Mouse (Mus musculus) liver, embryonic 14.5 days (tissue): ENCODE data around the gene Numbl. TPM values are rescaled to one million over a fixed set of nuclear protein-coding genes. Genes with fewer than 3 reads are reported as not detected.

Source experiments
- ATAC-seq: fragments of 200-750 bp; cut with Nextera tagmentation; 2 replicates; pipeline ENCODE4 v1.8.0; 2017; ENCODE audit warnings: moderate number of reproducible peaks, mild to moderate bottlenecking, moderate library complexity; ENCODE audit not compliant: insufficient read depth
- DNase-seq, 3 experiments: peaks; one replicate each; pipeline ENCODE4 v3.0.0-alpha.2; 2012 to 2013; ENCODE audit warnings: low read depth in 3 of 3, low spot score in 3 of 3
- H3K27ac ChIP-seq: fragments of 300-500 bp; sonication (generic); 2 replicates; pipeline ENCODE4 v1.5.1; 2014; ENCODE audit warnings: moderate library complexity, mild to moderate bottlenecking, control low read depth, inconsistent platforms
- H3K27me3 ChIP-seq: fragments of 300-500 bp; sonication (generic); 2 replicates; pipeline ENCODE4 v1.6.1; 2014; ENCODE audit warnings: mild to moderate bottlenecking, low read length, moderate library complexity; ENCODE audit not compliant: control insufficient read depth, insufficient read depth
- H3K36me3 ChIP-seq: fragments of 300-500 bp; sonication (generic); replicated peaks from 2 replicates; pipeline ENCODE4 v1.6.1; 2014; ENCODE audit warnings: low read depth; ENCODE audit not compliant: control insufficient read depth, insufficient read depth
- H3K4me1 ChIP-seq, 2 experiments: fragments of 200-500 bp in 1 of 2; fragments of 300-500 bp in 1 of 2; sonication (generic) in 1 of 2; replicated peaks; 2 replicates each; pipeline ENCODE4 v1.6.1; 2012 to 2014; ENCODE audit warnings: antibody characterized with exemption in 1 of 2, inconsistent platforms in 1 of 2, low read length in 1 of 2; ENCODE audit not compliant: control insufficient read depth in 2 of 2, insufficient read depth in 2 of 2
- H3K4me2 ChIP-seq: fragments of 300-500 bp; sonication (generic); 2 replicates; pipeline ENCODE4 v1.6.1; 2014; ENCODE audit warnings: low read depth, mild to moderate bottlenecking, control low read depth, moderate library complexity
- H3K4me3 ChIP-seq, 2 experiments: fragments of 200-500 bp in 1 of 2; fragments of 300-500 bp in 1 of 2; sonication (generic) in 1 of 2; 2 replicates each; pipeline ENCODE4 v1.5.1; 2012 to 2014; ENCODE audit warnings: low read depth in 2 of 2, low read length in 2 of 2, mild to moderate bottlenecking in 2 of 2, control low read depth in 1 of 2, inconsistent platforms in 1 of 2, moderate library complexity in 1 of 2; ENCODE audit not compliant: insufficient read depth in 1 of 2
- H3K9ac ChIP-seq: fragments of 300-500 bp; sonication (generic); replicated peaks from 2 replicates; pipeline ENCODE4 v1.6.1; 2014; ENCODE audit warnings: mild to moderate bottlenecking, control low read depth, moderate library complexity
- H3K9me3 ChIP-seq: fragments of 300-500 bp; sonication (generic); 2 replicates; pipeline ENCODE4 v1.6.1; 2016; ENCODE audit warnings: low read length, mixed read lengths; ENCODE audit not compliant: control insufficient read depth
- CTCF ChIP-seq: IDR thresholded peaks from 2 replicates; pipeline ENCODE4 v1.5.1; 2016; ENCODE audit warnings: antibody characterized with exemption, low read depth, control low read depth
- EP300 ChIP-seq: IDR thresholded peaks from 2 replicates; pipeline ENCODE4 v1.6.1; 2016; ENCODE audit warnings: antibody characterized with exemption, low read depth
- WGBS: fragments of 180-500 bp; shearing (Covaris S2); extraction: QIAGEN DNeasy Blood & Tissue Kit; methylation state at CpG from one replicate; pipeline ENCODE4 v1.1.7; 2014; ENCODE audit not compliant: insufficient replicate concordance; 5-methylcytosine and 5-hydroxymethylcytosine counted together
- polyA plus RNA-seq, 2 experiments: library from polyadenylated mRNA; depleted of rRNA in 1 of 2; stranded (reverse) in 1 of 2; unstranded in 1 of 2; fragments of >200 nt; fragmentation: Nextera tagmentation in 1 of 2; extraction: Ambion mirVana in 1 of 2; gene quantifications; 2 replicates each; pipeline versions ENCODE4 v1.2.1 to v1.2.3; 2012 to 2014

The Numbl gene
- polyA plus RNA-seq, 2 experiments = 0.72 to 1.9 TPM

GRCm38 (mm10) chr7:27305091-27305730, 47.0 kb downstream of the Numbl start:
- no peaks in the 10 kb centered on the region for H3K9me3 ChIP-seq
- H3K4me2 ChIP-seq = no peak overlapping the region
- no peak for DNase-seq
- 69% methylated on average over 17 of the region's 17 CpGs for WGBS
- no peaks in the 10 kb centered on the region for H3K36me3 ChIP-seq
- no peak overlapping the region for H3K9ac ChIP-seq
- no peak overlapping the region for H3K27ac ChIP-seq
- TF ChIP-seq CTCF = no peak
- TF ChIP-seq EP300 = no peak
- no peaks in the 10 kb centered on the region for H3K4me1 ChIP-seq
- peaks cover 10% of the 10 kb centered on the region for H3K27me3 ChIP-seq
- no peak for ATAC-seq
- no peak overlapping the region for H3K4me3 ChIP-seq

GRCm38 (mm10) chr7:27306161-27307160, 48.2 kb downstream of the Numbl start:
- no peaks in the 10 kb centered on the region for H3K9me3 ChIP-seq
- ATAC-seq = no peak
- H3K4me2 ChIP-seq = no peak overlapping the region
- H3K36me3 ChIP-seq = no peaks in the 10 kb centered on the region
- no peaks in the 10 kb centered on the region for H3K4me1 ChIP-seq
- no peak overlapping the region for H3K9ac ChIP-seq
- 55% methylated on average over 24 of the region's 24 CpGs for WGBS
- no peak for TF ChIP-seq EP300
- peak; percentile 87 for TF ChIP-seq CTCF
- H3K27ac ChIP-seq = no peak overlapping the region
- peaks cover 15% of the 10 kb centered on the region for H3K27me3 ChIP-seq
- no peak for DNase-seq
- H3K4me3 ChIP-seq = no peak overlapping the region

GRCm38 (mm10) chr7:27307551-27307950, 49.3 kb downstream of the Numbl start:
- Histone ChIP-seq H3K9me3 (no peaks in the 10 kb centered on the region), H3K9ac (no peak overlapping the region), H3K4me2 (no peak overlapping the region), H3K27ac (no peak overlapping the region), H3K36me3 (no peaks in the 10 kb centered on the region), H3K4me1 (no peaks in the 10 kb centered on the region), H3K27me3 (peaks cover 15% of the 10 kb centered on the region), H3K4me3 (no peak overlapping the region)
- TF ChIP-seq CTCF = peak; percentile 40
- no peak for TF ChIP-seq EP300
- DNase-seq (no peak), ATAC-seq (no peak)
- WGBS = 44% methylated on average over 9 of the region's 9 CpGs

GRCm38 (mm10) chr7:27308821-27309549, 50.8 kb downstream of the Numbl start:
- 7% methylated on average over 28 of the region's 28 CpGs for WGBS
- H3K9ac ChIP-seq = no peak overlapping the region
- no peak overlapping the region; the same call in 1 of the 2 replicates for H3K4me2 ChIP-seq
- no peaks in the 10 kb centered on the region for H3K9me3 ChIP-seq
- H3K36me3 ChIP-seq = no peaks in the 10 kb centered on the region
- no peak overlapping the region for H3K4me3 ChIP-seq
- no peaks in the 10 kb centered on the region for H3K4me1 ChIP-seq
- no peak for TF ChIP-seq EP300
- no peak for TF ChIP-seq CTCF
- H3K27ac ChIP-seq = no peak overlapping the region
- H3K27me3 ChIP-seq = peaks cover 15% of the 10 kb centered on the region
- DNase-seq (no peak), ATAC-seq (no peak)
